Comparison of ENCODE assay signal across 13 mouse cellular contexts in the genomic region with DNA sequence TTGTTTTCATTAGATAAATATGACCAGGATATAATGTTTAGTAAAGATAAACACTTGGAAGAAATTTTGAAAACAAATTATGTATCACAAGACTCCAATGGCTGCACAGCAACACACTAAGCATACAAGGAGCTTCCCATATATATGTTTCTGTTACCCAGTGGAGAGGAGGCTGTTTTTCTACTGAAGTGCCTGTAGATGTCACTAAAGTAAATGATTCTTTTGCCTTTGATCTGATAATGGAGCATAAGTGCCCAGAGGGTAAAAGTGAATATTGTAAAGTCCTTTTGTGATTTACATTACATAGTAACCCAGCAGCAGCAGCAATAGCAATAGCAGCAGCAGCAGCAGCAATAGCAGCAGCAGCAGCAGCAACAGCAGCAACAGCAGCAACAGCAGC.
DNase-seq lines count a peak whose midpoint lies in the region; ATAC-seq and TF ChIP-seq lines count a peak whose summit lies in the region.
"Had no signal": no experiment of that assay in that cellular context is flagged by ENCODE, and none has a peak within 500 bp of the region (broad histone marks: within the 10 kb centered on the region; RNA-seq: fewer than 3 reads in every experiment).

No protein-coding gene starts in this region.

- DNase-seq in gastrocnemius, adult 2 months: no peak
- no peak for DNase-seq in gastrocnemius, postnatal 36 days
- DNase-seq in lung, postnatal 0 days (ENCODE audit: low spot score): peak; percentile 70
- no peak for DNase-seq in lung, postnatal 25 days (ENCODE audit: low spot score)
- no peak for DNase-seq in Patski (ENCODE audit: low read depth, low spot score)
- DNase-seq in retina, adult 2 months (ENCODE audit: low read depth, low spot score): peak; percentile 16
- no peak for DNase-seq in layer of hippocampus, postnatal 36 days
- no peak for DNase-seq in T-cell, adult 2 months (ENCODE audit: low spot score)
- DNase-seq: adrenal gland, adult 2 months; cerebellum, adult 8-10 months; right cerebral cortex, postnatal 14 days had no signal

- POLR2A ChIA-PET in Patski (lab: Charles Lee): interaction anchor here (0.7 kb wide), 1 partner anchor 225 kb away, joined by 5 read pairs; no protein-coding TSS in a partner anchor

- ATAC-seq in lung, postnatal 0 days: no peak
- no peak for ATAC-seq in Patski

- no peaks in the 10 kb centered on the region for H3K9me3 ChIP-seq in lung, postnatal 0 days (ENCODE audit: low read length)

- H3K27ac ChIP-seq in gastrocnemius, adult 2 months: no peak overlapping the region
- no peak overlapping the region for H3K27ac ChIP-seq in lung, postnatal 0 days (ENCODE audit: low read length)
- H3K27ac ChIP-seq: liver, embryonic 14.5 days had no signal

- TF ChIP-seq CTCF in gastrocnemius, adult 2 months (IDR thresholded peaks at IDR 0.05): peak; percentile 64
- peak; percentile 61 for TF ChIP-seq CTCF in lung, postnatal 0 days (IDR thresholded peaks at IDR 0.05)
- TF ChIP-seq CTCF in Patski (IDR thresholded peaks at IDR 0.05): peak; percentile 50

- TF ChIP-seq EP300 in lung, postnatal 0 days (IDR thresholded peaks at IDR 0.05): no peak

- no peaks in the 10 kb centered on the region for H3K36me3 ChIP-seq in lung, postnatal 0 days (ENCODE audit: insufficient read depth, low read length)

- no peak overlapping the region for H3K4me2 ChIP-seq in lung, postnatal 0 days (replicated peaks; ENCODE audit: low read depth, low read length)

- CTCF ChIA-PET in Patski (lab: Charles Lee): interaction anchor here (0.7 to 2.4 kb wide), 9 partner anchors 11 to 576 kb away, joined by 3 to 7 read pairs (median 3); a partner anchor contains a TSS

- no peak overlapping the region for H3K9ac ChIP-seq in lung, postnatal 0 days (replicated peaks; ENCODE audit: low read depth)
- H3K9ac ChIP-seq: liver, embryonic 14.5 days had no signal

- no peaks in the 10 kb centered on the region for H3K4me1 ChIP-seq in lung, postnatal 0 days (ENCODE audit: insufficient read depth, low read depth, low read length)

- in situ Hi-C loops in Patski (cut with MboI; ENCODE audit: low pct_unique_long_range_greater_than_20kb): loop anchor here (10.0 kb wide), 1 partner anchor 216 kb away; no protein-coding TSS in a partner anchor

- no peak overlapping the region for H3K4me3 ChIP-seq in gastrocnemius, adult 2 months
- H3K4me3 ChIP-seq in lung, postnatal 0 days (ENCODE audit: low read depth, low read length): no peak overlapping the region
- H3K4me3 ChIP-seq: myocyte had no signal

- intact Hi-C loops in gastrocnemius, adult 2 months (cut with DNase I): loop anchor here (10.0 kb wide), 1 partner anchor 526 kb away; no protein-coding TSS in a partner anchor
- intact Hi-C loops in gastrocnemius, postnatal 36 days (cut with DNase I): loop anchor here (5.0 kb wide), 1 partner anchor 524 kb away; no protein-coding TSS in a partner anchor

- H3K27me3 ChIP-seq in lung, postnatal 0 days (replicated peaks; ENCODE audit: insufficient read depth, low read length): no peaks in the 10 kb centered on the region
- H3K27me3 ChIP-seq in Patski: no peaks in the 10 kb centered on the region

Comparison
In these comparisons a context has a peak if more than half of its experiments do, and no peak if none do; other contexts are left out.
1. DNase-seq: peak in lung, postnatal 0 days (single experiment) and retina, adult 2 months (single experiment); none in gastrocnemius, adult 2 months (single experiment), gastrocnemius, postnatal 36 days (0 of 2), lung, postnatal 25 days (single experiment), Patski (single experiment), layer of hippocampus, postnatal 36 days (0 of 2) and T-cell, adult 2 months (single experiment).
2. Peak in every context shown above with its lines, with median percentiles within 50 percentile points of each other: CTCF ChIP-seq.